Mouse (Mus musculus): ENCODE measurements around the gene Rbp3.

DNA sequence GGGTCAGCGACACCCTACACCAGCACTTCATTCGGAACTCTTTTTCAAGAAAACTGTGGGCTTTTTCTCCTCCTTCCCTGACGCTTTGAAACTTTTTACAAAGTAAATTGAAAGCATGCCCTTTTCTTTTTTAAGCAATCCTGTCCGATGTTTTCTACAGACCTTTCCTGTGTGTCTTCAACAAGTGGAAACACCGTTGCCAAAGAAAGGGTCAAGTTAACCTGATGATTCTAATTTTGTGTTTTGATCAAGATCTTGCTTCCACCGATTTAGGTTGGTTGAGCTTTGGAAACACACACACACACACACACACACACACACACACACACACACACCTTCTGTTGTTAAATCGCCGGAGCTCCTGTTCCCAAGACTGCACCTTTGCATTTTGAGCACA, 31.0 kb upstream of the Rbp3 start:
- TF ChIP-seq CTCF (conservative IDR thresholded peaks at IDR 0.05; ENCODE audit: low read length) (no peak), POU5F1 (IDR thresholded peaks at IDR 0.05; ENCODE audit: borderline replicate concordance, low read length) (no peak), NANOG (IDR thresholded peaks at IDR 0.05; ENCODE audit: borderline replicate concordance, low read length) (no peak)
